Mouse (Mus musculus): Measurements from ENCODE around the gene Zfp811.

DNA sequence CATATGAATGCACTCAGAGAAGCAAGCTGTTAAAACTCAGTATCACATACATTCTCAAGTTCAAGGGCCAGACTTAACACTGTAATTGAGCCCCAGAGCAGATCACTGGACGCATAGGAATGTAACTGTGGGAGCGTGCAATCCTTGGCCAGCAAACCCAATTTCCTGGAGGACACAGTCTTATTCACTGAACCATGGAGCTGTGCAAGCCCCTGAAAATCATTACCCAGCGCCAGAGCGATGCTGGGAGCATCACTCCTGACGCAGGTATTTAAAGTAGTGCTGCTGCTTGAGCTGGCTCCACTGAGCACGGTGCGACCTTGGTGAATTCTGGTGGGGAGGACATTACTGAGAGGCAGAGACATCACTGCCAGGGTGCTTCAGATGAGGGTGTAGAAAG is 4.4 kb upstream of the Zfp811 start:
- TF ChIP-seq CTCF (IDR thresholded peaks at IDR 0.05) = no peak
- TF ChIP-seq EP300 (IDR thresholded peaks at IDR 0.05) = no peak
